Mouse (Mus musculus): ENCODE results near the gene Hist3h2ba.

The Hist3h2ba gene

DNA sequence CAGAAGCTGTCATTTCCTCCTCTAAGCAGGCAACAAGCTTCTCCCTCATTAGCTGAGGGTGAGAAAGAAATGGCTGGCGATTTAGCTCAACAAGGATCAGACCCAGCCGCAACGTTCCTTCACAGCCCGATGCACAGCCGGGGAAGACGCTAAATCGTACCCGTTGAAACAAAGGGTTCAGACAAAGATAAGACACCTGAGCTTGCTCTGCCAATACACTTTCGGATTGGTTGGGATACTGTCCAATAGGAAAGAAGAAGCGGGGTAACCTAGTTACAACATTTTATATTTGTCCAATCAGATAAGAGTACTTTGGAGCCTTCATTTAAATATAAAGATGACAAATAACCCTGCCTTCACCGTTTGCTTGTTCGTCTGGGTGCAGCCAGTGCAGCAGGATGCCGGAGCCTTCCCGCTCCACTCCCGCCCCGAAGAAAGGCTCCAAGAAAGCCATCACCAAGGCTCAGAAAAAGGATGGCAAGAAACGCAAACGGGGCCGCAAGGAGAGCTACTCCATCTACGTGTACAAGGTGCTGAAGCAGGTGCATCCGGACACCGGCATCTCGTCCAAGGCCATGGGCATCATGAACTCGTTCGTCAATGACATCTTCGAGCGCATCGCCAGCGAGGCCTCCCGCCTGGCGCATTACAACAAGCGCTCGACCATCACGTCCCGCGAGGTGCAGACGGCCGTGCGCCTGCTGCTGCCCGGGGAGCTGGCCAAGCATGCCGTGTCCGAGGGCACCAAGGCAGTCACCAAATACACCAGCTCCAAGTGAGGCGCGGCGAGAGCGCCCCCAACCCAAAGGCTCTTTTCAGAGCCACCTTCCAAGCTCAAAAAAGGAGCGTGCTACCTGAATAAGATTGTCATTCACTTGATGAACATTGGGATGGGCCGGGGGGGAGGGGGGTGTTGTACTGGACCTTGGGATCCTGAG, at the start of gene Hist3h2ba:
Hist3h2ba (plus strand) TSS at position 379 of the 938 bp plus-strand sequence.
- peak; percentile 88 to 89 for DNase-seq

DNA sequence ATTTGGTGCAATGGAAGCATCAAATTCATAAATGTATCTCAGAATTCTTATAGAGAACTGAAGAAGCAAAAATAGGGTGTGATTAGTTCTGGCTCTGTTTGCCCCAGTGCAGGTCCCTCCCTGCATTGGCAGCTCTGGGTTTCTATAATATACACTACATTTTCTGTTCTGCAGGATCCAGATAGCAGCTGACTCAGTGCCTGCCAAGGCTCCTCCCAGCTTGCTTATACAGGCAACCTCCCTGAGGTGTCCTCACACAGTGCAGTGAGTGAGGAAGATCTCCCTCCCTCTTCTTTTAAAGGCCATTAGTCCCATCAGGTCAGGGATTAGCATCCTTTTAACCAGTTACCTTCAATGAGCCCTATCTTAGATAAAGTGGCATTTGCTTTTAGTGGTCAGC, 47.6 kb upstream of the Hist3h2ba start:
- DNase-seq = no peak

DNA sequence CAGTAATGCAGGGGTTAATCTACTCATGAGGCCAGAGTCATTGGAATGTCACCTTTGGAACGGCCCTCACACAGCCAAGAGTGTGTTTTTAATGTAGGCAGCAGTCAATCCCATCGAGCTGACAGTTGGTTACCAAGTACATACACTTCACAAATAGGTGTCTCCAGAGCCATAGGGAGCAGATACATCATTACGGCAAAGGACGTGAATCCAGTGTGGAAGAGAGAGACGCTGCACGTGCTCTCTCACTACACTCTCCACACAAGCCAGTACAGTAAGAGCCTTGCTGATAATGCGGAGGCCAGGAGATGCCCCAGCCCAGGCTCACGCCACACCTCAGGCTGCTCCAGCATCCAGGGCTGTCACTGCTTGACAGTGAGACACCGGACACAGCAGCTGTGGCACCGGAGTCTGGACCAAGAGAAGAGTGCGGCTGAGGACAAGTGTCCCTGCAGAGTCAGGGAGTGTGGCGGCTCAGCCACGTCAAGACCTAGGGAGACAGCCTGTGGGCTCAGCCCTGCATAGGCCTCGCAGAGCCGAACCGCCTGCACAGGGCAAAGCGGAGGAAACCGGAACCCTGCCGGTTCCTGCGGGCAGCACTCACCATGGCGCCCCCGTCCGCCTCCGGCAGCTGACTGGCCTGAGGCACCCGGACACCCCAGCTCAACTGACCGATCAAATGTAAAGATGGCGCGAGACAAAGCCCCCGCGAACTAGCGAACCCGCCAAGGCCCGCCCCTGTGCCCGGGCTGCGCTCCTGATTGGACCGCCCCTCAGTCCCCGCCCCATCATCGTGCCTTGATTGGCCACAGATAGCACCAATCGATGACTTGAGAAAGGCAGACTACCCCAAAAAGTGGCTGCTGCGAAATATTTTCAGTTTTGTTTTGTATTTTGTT, 45.0 kb upstream of the Hist3h2ba start, which contains the start of gene Zfp39:
Zfp39 (minus strand) TSS at position 715 of the 899 bp plus-strand sequence.
- DNase-seq = peak; percentile 95 to 97

DNA sequence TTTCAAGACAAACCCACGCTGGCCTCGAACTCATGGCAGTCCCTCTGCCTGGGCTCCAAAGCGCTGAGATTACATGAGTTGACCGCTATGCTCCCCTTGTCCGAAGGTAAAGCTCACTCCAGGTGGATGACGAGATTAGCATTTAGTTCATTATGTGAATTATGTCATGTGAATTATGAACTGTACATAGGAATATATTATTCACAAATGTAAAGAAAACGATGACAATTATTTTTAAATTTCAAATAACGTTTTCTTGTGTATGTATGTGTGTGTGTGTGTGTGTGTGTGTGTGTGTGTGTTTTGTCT, 44.4 kb upstream of the Hist3h2ba start:
- DNase-seq = no peak

DNA sequence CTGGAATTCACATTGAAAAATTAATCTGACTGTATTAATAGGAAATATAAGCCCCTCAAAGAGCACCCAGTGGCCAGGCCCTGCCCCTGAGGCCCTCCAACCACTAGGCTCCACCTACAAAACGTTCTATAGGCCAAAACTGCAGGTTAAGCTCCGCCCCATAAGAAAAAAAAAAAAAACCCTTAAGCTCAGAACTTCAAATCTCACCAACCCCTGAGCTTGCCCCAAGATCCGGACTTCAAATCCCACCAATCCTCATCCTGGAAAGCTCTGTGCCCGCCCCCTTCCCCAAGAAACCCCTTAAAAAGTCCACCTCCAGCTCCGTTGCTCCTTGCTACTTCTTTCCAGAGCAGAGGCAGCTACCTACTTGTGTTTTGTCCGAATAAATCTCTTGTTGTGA, 43.9 kb upstream of the Hist3h2ba start:
- DNase-seq = no peak

DNA sequence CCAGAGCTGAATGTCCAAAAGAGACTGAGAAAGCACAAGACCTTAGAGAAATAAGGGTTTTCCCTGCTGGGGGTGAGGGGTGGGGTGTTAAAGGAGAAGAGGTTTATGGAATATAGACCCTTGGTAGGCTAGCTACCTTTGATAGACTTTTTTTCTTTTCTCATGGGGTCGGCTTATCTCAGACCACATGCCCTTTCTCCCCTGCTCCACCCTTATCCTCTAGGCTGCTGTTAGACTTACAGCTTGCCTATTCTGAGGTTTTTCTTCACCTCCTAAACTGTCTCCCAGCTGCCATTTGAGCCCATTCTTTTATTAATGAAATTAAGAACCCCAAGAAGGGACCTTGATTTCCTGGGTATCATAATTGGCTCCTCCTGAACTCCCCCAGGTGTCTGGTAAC, 34.9 kb upstream of the Hist3h2ba start:
- DNase-seq = no peak

DNA sequence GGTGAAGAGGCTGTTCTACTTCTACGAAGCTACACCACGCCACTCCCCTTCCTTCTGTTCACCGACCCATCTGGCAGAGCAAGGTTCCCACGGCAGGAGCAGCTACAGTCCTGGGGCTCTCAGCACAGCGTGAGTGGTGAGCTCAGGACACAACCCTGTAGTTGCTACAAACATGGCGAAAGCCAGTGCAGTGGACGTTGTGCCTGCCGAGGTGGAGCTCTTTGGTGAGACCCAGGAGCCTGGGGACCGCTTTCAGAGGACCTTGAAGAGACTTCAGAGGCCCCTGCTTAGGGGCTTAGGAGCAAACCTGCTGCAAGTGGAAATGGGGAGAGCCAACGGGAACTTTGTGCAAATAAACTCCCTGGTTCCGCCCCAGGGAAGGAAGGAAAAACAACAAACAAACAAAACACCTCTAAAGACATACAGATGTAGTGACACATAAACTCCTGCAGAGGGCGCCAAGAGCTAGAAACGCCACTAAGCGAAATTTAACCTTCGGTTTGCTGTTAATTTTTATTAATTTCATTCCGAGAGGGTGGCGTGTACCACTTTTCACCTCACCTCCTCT, 34.2 kb upstream of the Hist3h2ba start:
- peak; percentile 44 to 61 for DNase-seq

DNA sequence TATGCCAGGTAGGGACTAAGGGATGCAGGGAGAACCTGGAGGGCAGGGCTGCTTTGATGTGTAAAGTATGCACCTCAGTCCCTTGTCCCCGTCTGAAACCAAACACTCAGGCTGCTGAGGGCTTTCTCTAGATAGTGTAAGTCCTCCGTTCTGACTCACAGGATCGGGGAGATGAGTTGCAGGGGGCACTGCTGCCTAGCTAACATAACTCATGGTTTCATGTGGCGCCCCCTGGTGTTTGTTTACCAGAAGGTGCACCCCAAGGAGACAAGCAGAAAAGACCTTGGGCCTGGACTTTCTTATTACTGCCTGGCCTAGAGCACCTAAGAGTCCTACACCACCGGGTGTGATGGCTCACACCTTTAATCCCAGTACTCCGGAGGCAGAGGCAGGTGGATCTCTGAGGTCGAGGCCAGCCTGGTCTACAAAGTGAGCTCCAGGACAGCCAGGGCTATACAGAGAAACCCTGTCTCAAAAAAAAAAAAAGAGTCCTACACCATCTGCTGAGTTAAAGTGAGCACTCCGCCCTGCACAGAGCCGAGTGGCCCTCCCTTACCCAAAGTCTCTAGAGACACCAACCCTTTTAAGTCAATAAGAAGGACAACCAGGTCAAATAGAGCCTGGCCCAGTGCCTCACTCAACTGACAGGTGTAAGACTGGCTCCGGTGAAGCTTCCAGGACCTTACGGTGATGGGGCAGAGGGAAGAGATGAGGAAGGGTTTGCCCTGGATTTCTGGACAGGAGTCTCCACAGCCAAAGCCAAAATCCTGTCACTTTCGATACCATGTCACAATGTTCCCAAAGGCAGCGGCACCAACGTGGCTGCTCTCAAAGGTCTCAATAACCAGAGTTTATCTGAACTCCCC, 31.6 kb upstream of the Hist3h2ba start:
- DNase-seq = peak in 1 of 2 experiments; percentile 46

DNA sequence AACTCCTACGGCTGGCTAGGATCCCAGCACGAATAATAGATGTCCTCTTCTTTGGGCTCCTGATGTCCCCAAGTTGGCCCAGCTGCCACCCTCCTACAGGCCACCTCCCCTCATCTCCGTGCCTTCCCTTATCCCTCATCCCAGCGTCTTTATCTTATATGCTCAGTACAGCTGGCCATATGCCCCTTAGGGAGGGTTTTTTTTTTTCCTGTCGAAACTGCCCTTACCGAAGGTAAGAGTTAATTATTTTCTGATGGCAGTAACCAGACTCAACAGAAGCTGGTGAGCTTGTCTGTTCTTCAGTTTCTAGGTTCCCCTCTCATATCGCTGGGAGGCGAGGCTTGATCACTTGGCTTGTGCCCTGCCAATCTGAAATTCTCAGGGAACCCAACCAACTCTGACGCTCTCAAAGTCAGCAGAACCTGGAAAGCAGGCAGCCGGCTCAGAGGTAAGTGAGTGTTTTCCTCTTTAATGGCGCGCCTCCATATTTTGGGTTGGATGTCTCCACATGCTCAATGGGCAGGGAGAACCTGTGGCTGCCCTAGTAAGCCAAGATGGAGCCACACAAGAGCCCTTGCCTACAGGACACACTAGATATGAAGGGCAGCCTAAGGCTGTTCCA, 30.9 kb upstream of the Hist3h2ba start, which contains the start of gene Btnl10:
Btnl10 (plus strand) TSS at position 164 of the 622 bp plus-strand sequence.
- DNase-seq = no peak

DNA sequence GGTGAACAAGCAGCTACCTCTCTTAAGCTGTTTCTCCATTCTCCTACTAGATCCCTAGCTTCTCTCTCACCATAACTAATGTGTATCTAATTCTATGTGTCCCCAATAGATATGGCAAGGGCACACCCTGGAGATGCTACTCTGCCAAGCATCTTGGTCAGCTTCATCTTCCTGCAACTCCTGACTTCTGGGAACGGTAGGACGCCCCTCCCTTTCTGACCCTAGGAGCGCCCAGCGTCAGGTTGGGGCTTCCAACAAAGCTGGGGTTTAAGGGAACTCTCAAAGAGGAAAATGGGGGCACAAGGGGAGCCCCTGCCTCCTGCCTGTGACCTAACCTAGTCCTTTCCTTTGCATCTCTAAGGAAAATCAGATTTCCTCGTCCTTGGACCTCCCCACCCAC, 30.0 kb upstream of the Hist3h2ba start:
- no peak for DNase-seq

DNA sequence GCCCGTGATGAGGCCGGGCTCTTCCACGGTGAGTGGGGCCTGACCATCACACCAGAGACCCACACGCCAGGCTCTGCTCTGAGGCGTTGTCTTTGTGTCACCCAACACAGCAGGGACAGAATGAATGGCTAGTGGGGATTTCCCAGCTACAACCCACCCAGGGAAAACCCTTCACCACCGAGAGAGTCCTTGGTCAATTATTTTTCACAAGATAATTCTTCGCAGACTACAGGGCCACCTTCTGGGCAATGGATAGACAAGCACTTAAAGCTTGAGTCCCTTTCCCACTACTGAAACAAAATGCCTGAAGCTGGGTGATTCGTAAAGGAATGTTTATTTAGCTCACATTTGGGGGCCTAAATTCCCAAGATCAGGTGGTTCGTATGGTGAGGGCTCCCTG, 26.3 kb upstream of the Hist3h2ba start:
- DNase-seq = no peak

DNA sequence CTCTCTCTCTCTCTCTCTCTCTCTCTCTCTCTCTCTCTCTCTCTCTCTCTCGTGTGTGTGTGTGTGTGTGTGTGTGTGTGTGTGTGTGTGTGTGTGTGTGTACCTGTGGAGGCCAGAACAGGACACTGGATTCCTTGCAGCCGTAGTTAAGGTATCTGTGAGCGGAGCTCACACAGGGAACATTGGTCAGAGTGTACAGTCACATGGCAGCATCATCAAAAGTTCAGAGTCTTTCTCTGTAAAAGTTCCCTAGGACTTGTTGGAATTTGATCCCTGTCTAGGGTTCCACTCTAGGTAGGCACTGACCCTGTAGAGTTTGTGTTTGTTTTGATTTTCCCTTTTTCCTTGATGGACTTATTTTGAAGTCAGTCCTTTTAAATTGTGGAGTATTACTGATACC, 22.1 kb upstream of the Hist3h2ba start:
- DNase-seq = no peak

DNA sequence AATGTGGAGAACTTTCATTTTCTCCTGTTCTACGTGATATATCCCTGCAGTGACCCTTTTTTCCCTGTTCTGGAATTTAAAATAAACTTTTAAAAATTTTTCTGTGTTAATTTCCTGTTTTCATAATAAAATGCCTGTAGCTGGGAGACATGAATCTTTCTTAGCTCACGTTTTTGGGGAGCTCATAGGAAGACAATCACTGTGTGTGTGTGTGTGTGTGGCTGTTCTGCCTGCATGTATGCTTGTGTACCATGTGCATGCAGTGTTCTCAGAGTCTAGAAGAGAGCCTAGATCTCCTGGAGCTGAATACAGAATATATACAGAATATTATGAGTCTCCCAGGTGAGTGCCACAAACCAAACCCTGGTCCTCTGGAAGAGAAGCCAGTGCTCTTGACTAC, 21.7 kb upstream of the Hist3h2ba start:
- no peak for DNase-seq

DNA sequence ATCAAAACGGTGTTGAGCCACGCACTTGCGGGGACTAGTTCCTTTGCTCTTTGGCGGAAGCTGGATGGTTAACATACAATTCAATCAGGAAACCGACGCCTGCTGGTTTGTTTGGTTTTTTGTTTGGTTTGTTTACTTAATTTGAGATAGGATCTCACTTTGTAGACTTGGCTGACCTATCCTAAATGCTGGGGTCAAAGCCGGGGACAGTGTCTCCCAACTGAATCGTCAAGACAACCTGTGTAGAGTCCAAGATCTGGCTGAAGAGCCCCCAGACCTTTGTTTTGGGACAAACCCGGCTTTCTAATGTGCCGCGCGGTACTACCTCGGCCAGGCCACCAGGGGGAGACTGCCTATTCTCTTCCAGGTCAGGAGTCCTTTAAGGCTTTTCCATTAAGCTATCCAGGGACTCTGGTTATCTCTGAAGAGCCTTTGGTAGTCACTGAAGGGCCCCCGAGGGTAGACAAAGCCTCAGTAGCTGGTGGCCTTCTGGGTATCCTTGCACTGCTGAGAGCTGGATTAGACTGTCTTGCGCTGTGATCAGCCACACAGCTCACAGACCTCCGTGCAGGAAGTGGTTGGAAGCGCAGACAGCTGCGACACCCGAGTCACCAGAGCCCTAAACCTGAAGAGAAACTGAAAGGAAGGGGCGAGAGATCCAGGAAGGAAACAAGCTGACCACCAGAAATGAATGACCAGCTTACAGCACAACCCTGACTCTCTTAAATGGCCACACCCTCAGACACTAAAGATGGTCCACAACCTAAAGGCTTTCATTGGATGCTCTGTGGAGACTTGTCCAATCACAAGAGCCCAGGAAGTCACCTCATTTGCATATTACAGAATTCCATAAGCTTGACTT, 20.7 kb upstream of the Hist3h2ba start:
- DNase-seq = peak; percentile 66 to 71

DNA sequence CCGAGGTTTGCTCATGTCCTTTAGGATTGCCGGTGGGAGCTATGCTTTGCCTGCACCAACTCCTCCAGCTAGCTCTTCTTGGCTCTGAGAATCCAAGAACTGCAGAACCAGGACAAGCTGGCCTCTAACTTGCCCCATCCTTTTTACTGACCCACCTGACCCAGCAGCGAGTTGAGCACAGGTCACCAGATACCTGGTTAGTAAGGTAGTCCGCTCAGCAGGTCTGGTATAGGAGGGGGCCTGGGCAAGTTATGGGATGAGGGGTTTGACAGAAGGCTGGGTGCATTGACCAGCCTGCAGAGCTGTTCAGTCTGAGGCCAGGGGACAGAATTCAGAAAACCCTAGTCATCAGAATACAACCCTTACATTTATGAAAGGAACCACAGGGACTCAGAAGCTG, 19.7 kb upstream of the Hist3h2ba start:
- DNase-seq = no peak

DNA sequence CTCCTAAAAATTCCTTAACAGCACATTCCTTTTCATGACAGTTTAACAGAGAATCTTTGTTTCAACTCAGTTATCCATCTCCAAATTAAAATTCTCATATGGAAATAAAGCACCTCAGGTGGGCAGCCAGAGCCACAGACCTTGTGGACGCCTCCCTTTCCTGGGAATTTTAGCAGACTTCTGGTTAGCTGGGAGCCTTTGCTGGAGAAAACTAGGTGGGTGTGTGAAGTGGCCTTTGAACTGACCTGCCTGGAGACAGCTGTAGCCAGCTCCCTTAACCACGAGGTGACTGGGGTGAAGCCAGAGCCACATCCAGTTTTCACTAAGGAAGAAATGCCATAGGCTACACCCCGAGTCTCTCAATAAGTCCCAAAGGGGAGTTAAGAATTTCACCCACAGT, 19.1 kb upstream of the Hist3h2ba start:
- no peak for DNase-seq

DNA sequence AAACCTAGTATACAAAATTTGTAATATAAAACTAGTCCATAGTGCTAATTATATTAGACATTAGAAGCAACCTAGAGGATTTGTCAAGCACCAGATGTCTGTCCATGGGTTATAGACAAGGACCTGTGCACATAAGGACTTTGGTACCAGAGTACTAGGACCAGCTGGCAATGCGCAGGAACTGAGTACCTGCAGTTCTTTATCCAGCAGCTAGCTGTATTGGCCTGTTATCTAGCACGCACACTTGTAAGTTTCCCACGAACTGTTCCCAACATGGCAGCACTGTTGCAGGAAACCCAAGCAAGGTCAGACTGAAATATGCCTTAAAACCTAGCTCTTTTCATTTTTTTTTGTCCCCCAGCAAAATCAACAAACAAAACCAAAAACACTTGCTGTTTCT, 18.5 kb upstream of the Hist3h2ba start:
- DNase-seq = no peak

DNA sequence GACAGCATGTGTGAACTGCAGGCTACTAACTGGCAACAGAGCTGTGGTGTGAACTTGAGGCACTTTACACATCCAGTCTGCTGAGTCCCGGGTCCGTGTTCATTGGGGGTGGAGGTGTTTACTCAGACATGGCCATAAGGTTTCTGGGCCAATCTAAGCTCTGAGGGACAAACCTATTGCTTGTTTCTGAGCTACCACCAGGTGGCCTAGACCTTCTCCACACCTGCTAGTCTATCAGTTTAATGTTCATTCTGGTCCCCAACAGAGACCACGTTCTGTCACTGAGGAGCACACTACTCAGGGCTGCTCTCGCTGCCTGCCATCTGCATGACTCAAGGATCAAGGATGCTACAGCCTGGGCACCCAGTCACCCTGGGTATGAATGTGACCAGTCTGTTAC, 17.1 kb upstream of the Hist3h2ba start:
- no peak for DNase-seq

DNA sequence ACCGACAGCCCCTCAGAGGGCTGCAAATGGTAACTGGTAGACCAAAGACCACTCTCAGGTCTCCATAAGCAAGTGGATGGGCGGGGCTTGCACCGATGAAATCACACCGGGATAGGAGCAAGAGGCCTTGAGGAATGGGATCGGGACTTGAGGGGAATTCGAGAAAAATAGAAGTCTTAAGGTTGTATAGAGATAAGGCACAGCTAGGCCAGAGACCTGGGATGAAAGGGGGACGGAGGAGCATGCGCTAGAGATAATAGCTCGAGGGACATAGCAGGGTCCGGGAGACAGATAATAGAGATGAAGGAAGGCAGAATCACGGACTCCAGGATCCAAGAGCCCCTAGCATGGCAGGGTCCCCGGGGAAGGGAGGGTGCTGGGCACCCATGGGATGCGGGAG, 10.8 kb upstream of the Hist3h2ba start:
- DNase-seq = peak in 1 of 2 experiments; percentile 41

DNA sequence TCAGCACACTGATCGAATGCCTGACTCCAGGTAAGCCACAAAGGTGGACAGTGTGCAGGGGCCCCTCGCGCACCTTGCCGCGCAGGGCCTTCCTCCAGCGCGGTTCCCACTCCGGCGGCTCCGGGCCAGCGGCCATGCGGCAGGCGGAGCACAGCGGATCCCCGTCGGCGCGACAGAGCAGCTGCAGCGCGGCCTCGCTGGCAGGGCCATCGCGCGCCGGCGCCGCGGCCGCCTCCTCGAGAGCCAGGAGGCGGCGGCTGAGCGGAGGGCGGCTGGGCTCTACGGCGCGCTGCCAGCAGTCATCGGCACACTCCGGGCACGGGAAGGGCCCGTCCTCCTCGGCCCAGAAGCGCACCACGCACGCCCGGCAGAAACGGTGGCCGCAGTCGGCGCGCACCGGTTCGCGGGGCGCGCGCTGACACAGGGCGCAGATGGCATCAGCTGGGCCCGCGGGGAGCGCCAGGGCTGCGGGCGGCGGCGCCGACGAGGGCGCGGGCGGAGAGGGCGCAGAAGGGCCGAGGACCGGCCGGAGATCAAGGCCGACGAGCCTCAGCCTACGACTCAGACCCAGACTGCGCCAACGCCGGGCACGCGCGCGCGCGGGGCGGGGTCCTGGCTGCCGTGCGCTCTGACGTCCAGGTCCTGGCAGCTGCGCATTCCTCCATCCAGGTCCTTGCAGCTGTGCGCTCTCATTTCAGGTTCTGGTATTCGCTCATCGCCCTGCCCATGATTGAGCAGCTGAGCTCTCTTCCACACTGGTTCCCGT, 10.2 kb upstream of the Hist3h2ba start, which contains the start of gene Rnf187:
Rnf187 (minus strand) TSS at position 595 of the 766 bp plus-strand sequence.
- peak; percentile 92 to 95 for DNase-seq
